Mouse (Mus musculus): ENCODE data around the gene Megf11. TPM values are rescaled to one million over a fixed set of nuclear protein-coding genes. Genes with fewer than 3 reads are reported as not detected.
"Not testable (repeated sequence)": the region's sequence is repeated elsewhere in the genome, so short reads cannot be mapped to it uniquely, and the experiment has no call there.

Megf11 gene
- polyA plus RNA-seq, 1 experiment from 2014 or later, result 0.96 TPM

GRCm38 (mm10) chr9:64474142-64474541 lies 88.7 kb downstream of the Megf11 start:
- Histone ChIP-seq H3K27me3 (replicated peaks; ENCODE audit: low read depth, poor library complexity, severe bottlenecking) (peaks cover 14% of the 10 kb centered on the region), H3K27ac (replicated peaks) (no peak overlapping the region), H3K4me1 (peaks cover 46% of the 10 kb centered on the region), H3K4me3 (no peak overlapping the region), H3K9me3 (no peaks in the 10 kb centered on the region), H3K36me3 (replicated peaks) (no peaks in the 10 kb centered on the region)
- WGBS, result 42% methylated on average over 4 of the region's 4 CpGs
- no peak for DNase-seq (ENCODE audit: low spot score)

DNA sequence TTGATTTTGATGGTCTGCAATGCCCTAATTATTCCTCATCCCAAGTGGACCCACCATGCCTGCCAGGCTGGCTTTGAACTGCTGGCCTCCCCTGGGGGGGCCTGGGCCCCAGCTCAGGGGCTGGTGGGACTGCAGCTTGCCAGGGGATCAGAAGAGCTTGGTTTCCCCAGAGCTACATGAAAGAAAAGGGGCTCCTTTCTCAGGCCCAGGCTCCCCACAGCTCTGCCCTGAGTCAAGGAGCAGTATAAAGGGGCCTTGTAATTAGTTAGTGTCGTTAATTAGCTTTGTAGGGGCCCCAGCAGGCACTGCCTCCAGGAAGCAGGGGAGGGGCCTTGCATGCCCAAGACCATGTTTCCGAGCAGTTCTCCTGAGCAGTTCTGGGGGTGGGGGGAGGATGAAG lies 90.5 kb downstream of the Megf11 start:
- H3K27me3 ChIP-seq (replicated peaks; ENCODE audit: low read depth, poor library complexity, severe bottlenecking), result peaks cover 14% of the 10 kb centered on the region
- H3K36me3 ChIP-seq (replicated peaks), result no peaks in the 10 kb centered on the region
- 11% methylated on average over 2 of the region's 2 CpGs for WGBS
- H3K4me3 ChIP-seq, result no peak overlapping the region
- H3K27ac ChIP-seq (replicated peaks), result no peak overlapping the region
- DNase-seq (ENCODE audit: low spot score), result no peak
- H3K9me3 ChIP-seq, result no peaks in the 10 kb centered on the region
- peaks cover 46% of the 10 kb centered on the region for H3K4me1 ChIP-seq

- Histone ChIP-seq H3K27ac (replicated peaks) (peak overlapping the region; percentile 35; the same call in 1 of the 2 replicates), H3K27me3 (replicated peaks; ENCODE audit: low read depth, poor library complexity, severe bottlenecking) (peaks cover 14% of the 10 kb centered on the region), H3K4me1 (peaks cover 46% of the 10 kb centered on the region)
- H3K4me3 ChIP-seq; H3K36me3 ChIP-seq (replicated peaks); DNase-seq (ENCODE audit: low spot score); H3K9me3 ChIP-seq: not testable (repeated sequence)
- 68% methylated on average over 7 of the region's 7 CpGs for WGBS
Observed at GRCm38 (mm10) chr9:64477397-64477796, 92.0 kb downstream of the Megf11 start.

- Histone ChIP-seq H3K9me3 (no peaks in the 10 kb centered on the region), H3K27me3 (replicated peaks; ENCODE audit: low read depth, poor library complexity, severe bottlenecking) (no peaks in the 10 kb centered on the region; the same call in 1 of the 2 replicates), H3K4me1 (peaks cover 8% of the 10 kb centered on the region), H3K36me3 (replicated peaks) (no peaks in the 10 kb centered on the region), H3K4me3 (no peak overlapping the region), H3K27ac (replicated peaks) (no peak overlapping the region)
- no peak for DNase-seq (ENCODE audit: low spot score)
- WGBS, result 76% methylated on average over 5 of the region's 5 CpGs
Observed at GRCm38 (mm10) chr9:64482126-64482525, 96.7 kb downstream of the Megf11 start.

GRCm38 (mm10) chr9:64487377-64487776 lies 102.0 kb downstream of the Megf11 start:
- Histone ChIP-seq H3K9me3 (no peaks in the 10 kb centered on the region), H3K27me3 (replicated peaks; ENCODE audit: low read depth, poor library complexity, severe bottlenecking) (no peaks in the 10 kb centered on the region; the same call in 1 of the 2 replicates), H3K4me1 (no peaks in the 10 kb centered on the region), H3K36me3 (replicated peaks) (no peaks in the 10 kb centered on the region), H3K27ac (replicated peaks) (no peak overlapping the region), H3K4me3 (no peak overlapping the region)
- 59% methylated on average over 4 of the region's 4 CpGs for WGBS
- no peak for DNase-seq (ENCODE audit: low spot score)

DNA sequence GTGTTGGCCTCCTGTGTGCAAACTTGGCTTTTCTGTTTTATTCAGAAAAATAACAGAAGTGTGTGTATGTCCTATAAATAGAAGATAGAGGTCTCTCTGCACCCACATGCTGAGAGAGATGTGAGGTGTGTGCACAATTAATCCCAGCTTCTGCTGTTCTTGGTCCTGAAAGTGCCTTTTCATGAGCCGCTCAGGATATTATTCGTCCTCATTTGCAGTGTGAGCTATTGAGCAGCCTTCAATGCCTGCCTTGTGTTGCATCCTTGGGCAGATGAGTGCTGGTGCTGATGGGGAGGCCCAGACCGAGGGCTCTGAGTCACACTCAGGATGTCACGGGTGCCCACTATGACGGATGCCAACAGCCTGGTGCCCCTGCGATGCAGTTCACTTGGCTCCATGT lies 109.2 kb downstream of the Megf11 start:
- Histone ChIP-seq H3K27me3 (replicated peaks; ENCODE audit: low read depth, poor library complexity, severe bottlenecking) (no peaks in the 10 kb centered on the region), H3K4me1 (no peaks in the 10 kb centered on the region), H3K27ac (replicated peaks) (no peak overlapping the region), H3K36me3 (replicated peaks) (no peaks in the 10 kb centered on the region), H3K4me3 (no peak overlapping the region), H3K9me3 (no peaks in the 10 kb centered on the region)
- DNase-seq (ENCODE audit: low spot score), result no peak
- 93% methylated on average over 6 of the region's 6 CpGs for WGBS

DNA sequence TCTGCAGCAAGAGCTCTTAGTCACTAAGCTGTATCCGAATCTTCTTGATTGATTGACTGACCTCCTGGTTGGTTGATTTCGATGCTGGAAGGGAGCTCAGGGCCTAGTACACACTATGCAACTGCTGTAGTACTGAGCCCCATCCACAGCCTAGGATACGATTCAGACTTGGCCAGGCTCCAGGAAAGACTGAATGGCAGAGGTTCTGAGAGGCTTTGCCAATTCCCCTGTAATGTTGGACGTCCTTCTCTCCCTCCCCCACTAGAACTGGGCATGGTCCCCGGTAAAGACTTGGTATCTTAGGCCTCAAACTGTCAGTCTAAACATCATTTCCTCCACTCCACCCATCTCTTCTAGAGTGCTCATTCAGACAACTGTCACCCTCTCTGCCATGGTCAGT lies 113.5 kb downstream of the Megf11 start:
- Histone ChIP-seq H3K27me3 (replicated peaks; ENCODE audit: low read depth, poor library complexity, severe bottlenecking) (no peaks in the 10 kb centered on the region), H3K4me1 (peaks cover 8% of the 10 kb centered on the region; the same call in 1 of the 2 replicates), H3K27ac (replicated peaks) (no peak overlapping the region), H3K36me3 (replicated peaks) (no peaks in the 10 kb centered on the region), H3K4me3 (no peak overlapping the region), H3K9me3 (no peaks in the 10 kb centered on the region)
- 83% methylated on average over 5 of the region's 5 CpGs for WGBS
- no peak for DNase-seq (ENCODE audit: low spot score)

DNA sequence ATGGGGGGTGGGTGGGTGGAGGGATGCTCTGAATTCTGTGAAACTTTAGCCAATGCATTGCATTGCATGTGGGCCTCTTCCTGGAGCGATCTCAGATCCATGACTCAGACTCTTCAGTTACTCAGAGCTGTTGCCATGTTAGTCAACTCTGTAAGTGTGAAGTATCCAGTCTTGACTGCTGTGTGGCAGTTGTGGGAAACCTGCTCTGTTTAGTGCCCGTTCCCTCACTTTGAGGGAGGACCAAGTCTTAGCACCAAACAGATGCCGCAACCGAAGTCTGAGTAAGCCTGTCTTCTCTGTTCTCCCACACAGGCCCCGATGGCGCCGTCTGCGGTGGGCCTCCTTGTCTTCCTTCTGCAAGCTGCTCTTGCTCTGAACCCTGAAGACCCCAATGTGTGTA lies 115.8 kb downstream of the Megf11 start:
- H3K27ac ChIP-seq (replicated peaks), result no peak overlapping the region
- WGBS, result 97% methylated on average over 8 of the region's 8 CpGs
- no peaks in the 10 kb centered on the region for H3K27me3 ChIP-seq (replicated peaks; ENCODE audit: low read depth, poor library complexity, severe bottlenecking)
- no peaks in the 10 kb centered on the region for H3K36me3 ChIP-seq (replicated peaks)
- no peak overlapping the region for H3K4me3 ChIP-seq
- no peak for DNase-seq (ENCODE audit: low spot score)
- H3K4me1 ChIP-seq, result peaks cover 12% of the 10 kb centered on the region
- H3K9me3 ChIP-seq, result no peaks in the 10 kb centered on the region

DNA sequence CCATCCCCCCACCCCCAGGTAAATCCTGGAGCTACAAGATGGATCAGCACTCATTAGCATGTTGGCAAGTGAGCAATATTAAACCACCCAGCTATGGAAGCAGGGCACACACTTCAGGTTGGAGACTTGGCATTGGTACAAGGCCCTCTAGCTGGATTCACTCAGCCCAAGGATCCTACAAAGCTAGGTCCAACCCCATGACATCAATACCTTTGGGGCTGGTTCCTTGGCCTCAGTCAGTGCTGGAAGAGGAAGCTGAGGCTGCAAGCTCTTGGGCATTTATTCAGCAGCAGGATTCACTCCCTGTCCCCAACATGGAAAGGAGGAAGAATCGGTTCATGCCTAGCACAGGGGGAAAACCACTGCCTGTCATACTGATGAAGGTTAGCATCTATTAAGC lies 118.6 kb downstream of the Megf11 start:
- no peak for DNase-seq (ENCODE audit: low spot score)
- Histone ChIP-seq H3K4me1 (peaks cover 12% of the 10 kb centered on the region), H3K36me3 (replicated peaks) (no peaks in the 10 kb centered on the region), H3K4me3 (no peak overlapping the region), H3K9me3 (no peaks in the 10 kb centered on the region), H3K27me3 (replicated peaks; ENCODE audit: low read depth, poor library complexity, severe bottlenecking) (no peaks in the 10 kb centered on the region), H3K27ac (replicated peaks) (no peak overlapping the region)
- 78% methylated on average over 1 of the region's 1 CpGs for WGBS

GRCm38 (mm10) chr9:64504456-64504855 lies 119.0 kb downstream of the Megf11 start:
- no peaks in the 10 kb centered on the region for H3K27me3 ChIP-seq (replicated peaks; ENCODE audit: low read depth, poor library complexity, severe bottlenecking)

DNA sequence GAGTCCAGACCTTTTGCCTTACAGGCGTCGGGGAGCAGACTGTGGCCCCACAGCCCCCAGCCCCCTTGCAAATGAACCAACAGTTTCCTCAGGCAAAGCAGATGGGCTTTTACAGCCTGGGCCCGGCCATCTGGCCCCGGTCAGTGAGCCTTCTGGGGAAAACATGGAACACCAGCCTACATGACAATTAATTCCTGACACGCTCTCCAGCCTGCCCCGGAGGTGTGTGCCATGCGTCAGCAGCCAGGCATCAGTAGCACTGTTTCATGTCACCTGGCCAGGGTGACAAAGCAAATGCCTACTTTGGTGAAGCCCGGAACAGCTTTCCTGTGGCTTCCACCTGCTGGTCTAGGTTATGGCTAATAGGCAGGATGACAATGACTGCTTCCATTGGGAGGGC lies 119.5 kb downstream of the Megf11 start:
- Histone ChIP-seq H3K27ac (replicated peaks) (no peak overlapping the region), H3K4me1 (peaks cover 12% of the 10 kb centered on the region), H3K9me3 (no peaks in the 10 kb centered on the region), H3K27me3 (replicated peaks; ENCODE audit: low read depth, poor library complexity, severe bottlenecking) (no peaks in the 10 kb centered on the region), H3K36me3 (replicated peaks) (no peaks in the 10 kb centered on the region), H3K4me3 (no peak overlapping the region)
- DNase-seq (ENCODE audit: low spot score), result no peak
- 83% methylated on average over 8 of the region's 8 CpGs for WGBS

More at GRCm38 (mm10) chr9:64504456-64504855, 119.0 kb downstream of the Megf11 start:
- Histone ChIP-seq H3K4me3 (no peak overlapping the region), H3K4me1 (peaks cover 12% of the 10 kb centered on the region), H3K36me3 (replicated peaks) (no peaks in the 10 kb centered on the region), H3K9me3 (no peaks in the 10 kb centered on the region), H3K27ac (replicated peaks) (no peak overlapping the region)
- WGBS, result 87% methylated on average over 3 of the region's 3 CpGs
- no peak for DNase-seq (ENCODE audit: low spot score)

GRCm38 (mm10) chr9:64506440-64507206 lies 121.2 kb downstream of the Megf11 start:
- Histone ChIP-seq H3K27me3 (replicated peaks; ENCODE audit: low read depth, poor library complexity, severe bottlenecking) (no peaks in the 10 kb centered on the region; the same call in 1 of the 2 replicates), H3K9me3 (no peaks in the 10 kb centered on the region), H3K4me1 (peaks cover 9% of the 10 kb centered on the region), H3K4me3 (no peak overlapping the region), H3K27ac (replicated peaks) (no peak overlapping the region), H3K36me3 (replicated peaks) (no peaks in the 10 kb centered on the region)
- no peak for DNase-seq (ENCODE audit: low spot score)
- WGBS, result 76% methylated on average over 11 of the region's 11 CpGs

DNA sequence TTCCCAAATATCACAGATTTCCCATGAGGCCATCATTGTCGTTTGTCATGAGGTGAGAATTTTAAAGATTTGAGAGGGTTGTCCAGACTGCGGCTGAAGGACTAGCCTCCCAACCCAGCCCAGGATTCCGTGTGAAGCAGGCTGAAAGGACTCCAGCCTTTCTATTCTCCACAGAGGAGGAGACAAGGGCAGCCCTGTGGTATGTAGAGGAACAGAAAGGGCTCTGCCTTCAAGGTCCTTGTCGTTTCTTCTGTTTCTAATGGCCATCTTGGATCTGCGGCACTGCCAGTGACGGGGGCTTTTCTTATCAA lies 121.7 kb downstream of the Megf11 start:
- Histone ChIP-seq H3K9me3 (no peaks in the 10 kb centered on the region), H3K36me3 (replicated peaks) (no peaks in the 10 kb centered on the region), H3K27me3 (replicated peaks; ENCODE audit: low read depth, poor library complexity, severe bottlenecking) (no peaks in the 10 kb centered on the region; the same call in 1 of the 2 replicates), H3K4me1 (peaks cover 9% of the 10 kb centered on the region), H3K27ac (replicated peaks) (no peak overlapping the region), H3K4me3 (no peak overlapping the region)
- WGBS, result 63% methylated on average over 6 of the region's 6 CpGs
- DNase-seq (ENCODE audit: low spot score), result no peak
